Mouse (Mus musculus): Measurements from ENCODE around the gene Stim2.

DNA sequence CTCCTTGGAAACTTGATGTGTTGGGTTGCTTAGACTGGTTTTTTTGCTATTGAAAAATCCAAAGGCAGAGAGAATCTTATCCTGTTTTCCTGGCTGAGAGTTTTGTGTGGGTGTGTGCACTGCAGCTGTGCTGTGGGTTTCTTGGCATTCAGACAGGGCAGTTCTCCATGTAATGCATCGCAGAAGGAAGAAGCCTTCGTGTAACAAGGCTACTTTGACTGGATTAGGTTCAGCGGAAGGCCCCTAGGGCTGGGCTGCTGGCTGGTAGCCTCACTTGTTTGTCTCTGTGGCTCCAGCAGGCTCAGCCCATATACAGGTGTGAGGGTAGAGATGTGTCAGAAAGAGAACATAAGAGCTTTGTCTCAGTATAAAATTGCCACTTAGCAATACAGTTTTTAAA lies 102.6 kb downstream of the Stim2 start:
- TF ChIP-seq USF2 (conservative IDR thresholded peaks at IDR 0.05; ENCODE audit: low read depth, low read length) (no peak), GABPA (IDR thresholded peaks at IDR 0.05; ENCODE audit: insufficient replicate concordance, low read depth, low read length) (no peak), MEF2A (IDR thresholded peaks at IDR 0.05; ENCODE audit: borderline replicate concordance, low read depth, low read length) (no peak)

Measured in CH12.LX (cell line).